Mouse (Mus musculus) embryonic stem cell, embryonic (primary cell): Measurements from ENCODE around the gene Cdt1.

ENCODE experiments used
- CTCF ChIA-PET, 4 experiments: fragments of 300-600 bp in 2 of 4; fragments of 350-600 bp in 2 of 4; sonication (Branson Sonifier 250); formaldehyde crosslinking; loops; one replicate each; lab custom pipeline; 2022; ENCODE audit warnings: inconsistent platforms in 2 of 4; lab: Charles Lee
- POLR2A ChIA-PET, 4 experiments: fragments of 300-600 bp in 2 of 4; fragments of 350-600 bp in 2 of 4; sonication (Branson Sonifier 250); formaldehyde crosslinking; loops; one replicate each; lab custom pipeline; 2022; ENCODE audit warnings: antibody characterized with exemption in 4 of 4, inconsistent platforms in 1 of 4; lab: Charles Lee

Cdt1 gene

GRCm38 (mm10) chr8:122574264-122574663, 6.4 kb downstream of the Cdt1 start:
- ChIA-PET POLR2A (interaction anchor here (0.6 to 18.6 kb wide), 55 partner anchors 7 to 723 kb away, joined by 3 to 397 read pairs (median 4); partner anchors contain the start of genes Cdt1 (in 2 of the 4), Galns (in 2 of the 4), Trappc2l (in 2 of the 4) and Ctu2 (in 1 of the 4)), CTCF (interaction anchor here in 2 of 4 experiments (0.6 to 1.0 kb wide), 4 partner anchors 9 to 52 kb away, joined by 3 to 8 read pairs (median 4); partner anchors contain the start of gene Piezo1 (in 1 of the 2))

- ChIA-PET CTCF (interaction anchor here in 3 of 4 experiments (0.6 to 1.6 kb wide), 7 partner anchors 10 to 458 kb away, joined by 3 to 8 read pairs (median 3); partner anchors contain the start of gene Piezo1 (in 1 of the 3)), POLR2A (interaction anchor here (0.5 to 18.6 kb wide), 58 partner anchors 7 to 723 kb away, joined by 3 to 397 read pairs (median 4); partner anchors contain the start of genes Galns (in 4 of the 4), Trappc2l (in 4 of the 4), Cdt1 (in 2 of the 4) and Ctu2 (in 1 of the 4))
Observed at GRCm38 (mm10) chr8:122574667-122575251, 6.9 kb downstream of the Cdt1 start.

DNA sequence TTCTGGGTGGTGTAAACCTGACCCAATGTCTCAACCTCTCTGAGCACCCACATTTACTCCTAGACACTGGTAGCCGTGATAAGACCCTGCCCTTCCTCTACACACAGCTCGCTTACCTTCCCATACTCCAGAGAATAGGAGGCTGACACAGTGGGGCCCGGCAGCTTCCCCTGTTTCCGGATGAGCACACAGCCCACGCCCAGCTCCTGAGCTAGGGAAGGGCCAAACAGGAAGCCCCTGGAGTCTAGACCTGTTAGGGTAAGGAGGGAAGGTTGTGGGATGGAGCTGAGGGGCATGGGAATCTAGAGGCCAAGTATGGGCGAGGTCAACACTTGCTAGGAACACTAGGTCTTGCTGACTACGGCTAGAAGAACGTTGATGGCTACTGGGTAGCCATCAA, 7.5 kb downstream of the Cdt1 start:
- CTCF ChIA-PET, result interaction anchor here in 3 of 4 experiments (0.6 to 1.6 kb wide), 6 partner anchors 10 to 458 kb away, joined by 3 to 8 read pairs (median 3); no protein-coding TSS in a partner anchor
- POLR2A ChIA-PET, result interaction anchor here (0.6 to 18.6 kb wide), 48 partner anchors 8 to 724 kb away, joined by 3 to 397 read pairs (median 4); partner anchors contain the start of genes Galns (in 4 of the 4), Trappc2l (in 4 of the 4), Cdt1 (in 3 of the 4) and Ctu2 (in 1 of the 4)

GRCm38 (mm10) chr8:122575735-122576647, 8.2 kb downstream of the Cdt1 start:
- CTCF ChIA-PET, result interaction anchor here in 1 of 4 experiments (1.6 kb wide), 1 partner anchor 19 kb away, joined by 3 read pairs; no protein-coding TSS in a partner anchor
- POLR2A ChIA-PET, result interaction anchor here (0.6 to 18.6 kb wide), 34 partner anchors 8 to 531 kb away, joined by 3 to 397 read pairs (median 6); partner anchors contain the start of genes Cdt1 (in 3 of the 4), Galns (in 2 of the 4), Trappc2l (in 2 of the 4) and Mvd (in 1 of the 4)

GRCm38 (mm10) chr8:122576648-122577022, 8.8 kb downstream of the Cdt1 start, which contains the start of gene Aprt:
Aprt (minus strand) TSS chr8:122576909.
- ChIA-PET CTCF (interaction anchor here in 1 of 4 experiments (0.6 kb wide), 1 partner anchor 54 kb away, joined by 3 read pairs; no protein-coding TSS in a partner anchor), POLR2A (interaction anchor here (0.6 to 18.6 kb wide), 25 partner anchors 8 to 1416 kb away, joined by 3 to 397 read pairs (median 4); partner anchors contain the start of genes Cdt1 (in 3 of the 4), Galns (in 2 of the 4), Piezo1 (in 1 of the 4) and Trappc2l (in 1 of the 4))

GRCm38 (mm10) chr8:122577116-122577515, 9.3 kb downstream of the Cdt1 start:
- ChIA-PET CTCF (interaction anchor here in 1 of 4 experiments (0.6 to 0.9 kb wide), 2 partner anchors 36 to 54 kb away, joined by 3 read pairs; no protein-coding TSS in a partner anchor), POLR2A (interaction anchor here (0.6 to 18.6 kb wide), 27 partner anchors 8 to 1416 kb away, joined by 3 to 397 read pairs (median 4); partner anchors contain the start of genes Cdt1 (in 3 of the 4), Galns (in 2 of the 4), Piezo1 (in 1 of the 4) and Trappc2l (in 1 of the 4))

DNA sequence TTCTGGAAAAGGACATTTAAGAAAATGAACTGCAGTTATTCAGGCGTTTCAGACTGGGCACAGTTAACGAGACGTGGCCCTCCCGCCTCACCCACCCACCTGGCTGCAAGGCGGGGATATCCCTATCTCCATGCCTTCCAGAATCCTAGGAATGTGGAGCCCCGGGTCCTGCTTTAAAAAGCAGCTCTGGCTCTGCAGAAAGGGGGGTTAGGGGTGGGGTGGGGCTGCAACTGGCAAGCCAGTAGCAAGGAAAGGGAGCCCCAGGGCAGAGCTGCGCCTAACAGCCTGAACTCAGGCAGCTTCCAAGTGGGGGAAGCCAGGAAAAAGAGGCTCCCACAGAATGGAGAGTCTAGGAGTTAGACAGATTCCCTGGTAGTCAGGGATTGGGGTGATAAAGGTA, 11.4 kb downstream of the Cdt1 start:
- ChIA-PET CTCF (interaction anchor here in 2 of 4 experiments (0.6 to 1.4 kb wide), 2 partner anchors 15 to 32 kb away, joined by 3 read pairs; partner anchors contain the start of genes Galns (in 1 of the 2) and Trappc2l (in 1 of the 2)), POLR2A (interaction anchor here (0.7 to 18.6 kb wide), 9 partner anchors 10 to 57 kb away, joined by 3 to 397 read pairs (median 8); partner anchors contain the start of genes Cdt1 (in 2 of the 4) and Piezo1 (in 2 of the 4))

- CTCF ChIA-PET, result interaction anchor here in 3 of 4 experiments (0.5 to 0.7 kb wide), 5 partner anchors 209 to 1116 kb away, joined by 3 to 9 read pairs (median 4); no protein-coding TSS in a partner anchor
- POLR2A ChIA-PET, result interaction anchor here (0.6 to 18.6 kb wide), 19 partner anchors 11 to 817 kb away, joined by 3 to 397 read pairs (median 4); partner anchors contain the start of genes Cdt1 (in 3 of the 4) and Piezo1 (in 1 of the 4)
Observed at GRCm38 (mm10) chr8:122580926-122581325, 13.1 kb downstream of the Cdt1 start.

GRCm38 (mm10) chr8:122584981-122585380, 17.2 kb downstream of the Cdt1 start:
- POLR2A ChIA-PET, result interaction anchor here in 3 of 4 experiments (0.8 to 7.7 kb wide), 8 partner anchors 9 to 60 kb away, joined by 3 to 92 read pairs (median 6); partner anchors contain the start of genes Aprt (in 1 of the 3), Cdt1 (in 1 of the 3), Galns (in 1 of the 3) and Trappc2l (in 1 of the 3)
- CTCF ChIA-PET, result interaction anchor here in 3 of 4 experiments (0.7 to 1.1 kb wide), 4 partner anchors 18 to 69 kb away, joined by 3 read pairs; partner anchors contain the start of gene Piezo1 (in 1 of the 3)

- POLR2A ChIA-PET, result interaction anchor here in 3 of 4 experiments (0.7 to 7.7 kb wide), 11 partner anchors 9 to 60 kb away, joined by 3 to 92 read pairs (median 4); partner anchors contain the start of genes Cdt1 (in 2 of the 3), Galns (in 2 of the 3), Trappc2l (in 2 of the 3) and Aprt (in 1 of the 3)
- CTCF ChIA-PET, result interaction anchor here in 3 of 4 experiments (0.7 to 1.1 kb wide), 3 partner anchors 18 to 68 kb away, joined by 3 read pairs; partner anchors contain the start of gene Piezo1 (in 1 of the 3)
Observed at GRCm38 (mm10) chr8:122585411-122585891, 17.6 kb downstream of the Cdt1 start.

- ChIA-PET CTCF (interaction anchor here in 2 of 4 experiments (0.6 to 1.1 kb wide), 5 partner anchors 19 to 753 kb away, joined by 3 to 4 read pairs (median 3); partner anchors contain the start of gene Piezo1 (in 1 of the 2)), POLR2A (interaction anchor here in 3 of 4 experiments (0.7 to 7.7 kb wide), 14 partner anchors 8 to 143 kb away, joined by 3 to 92 read pairs (median 4); partner anchors contain the start of genes Cdt1 (in 2 of the 3), Galns (in 2 of the 3), Trappc2l (in 2 of the 3) and Aprt (in 1 of the 3))
Observed at GRCm38 (mm10) chr8:122586171-122586570, 18.4 kb downstream of the Cdt1 start.

DNA sequence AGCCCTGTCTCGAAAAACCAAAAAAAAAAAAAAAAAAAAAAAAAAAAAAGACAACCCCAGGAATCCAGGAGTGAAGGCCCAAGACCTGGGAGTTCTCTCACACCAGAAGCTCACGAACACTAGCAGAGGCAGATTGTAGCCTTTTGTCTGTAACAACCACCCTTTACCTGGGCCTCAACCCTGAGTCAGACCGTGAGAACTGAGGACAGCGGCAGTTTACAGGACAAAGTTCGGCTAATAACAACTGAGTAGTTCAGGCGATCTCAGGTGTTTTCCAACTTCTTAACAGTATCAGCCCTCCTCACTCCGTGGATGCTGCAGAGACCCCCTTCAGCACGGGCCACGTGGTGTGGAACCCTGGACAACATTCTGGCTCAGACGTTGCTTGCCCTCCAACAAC, 18.9 kb downstream of the Cdt1 start:
- ChIA-PET CTCF (interaction anchor here in 3 of 4 experiments (0.6 to 1.1 kb wide), 4 partner anchors 18 to 1640 kb away, joined by 3 to 6 read pairs (median 4); no protein-coding TSS in a partner anchor), POLR2A (interaction anchor here in 3 of 4 experiments (0.7 to 4.3 kb wide), 9 partner anchors 9 to 646 kb away, joined by 3 to 27 read pairs (median 4); partner anchors contain the start of genes Galns (in 2 of the 3), Trappc2l (in 2 of the 3) and Aprt (in 1 of the 3))

GRCm38 (mm10) chr8:122593240-122593639, 25.4 kb downstream of the Cdt1 start:
- ChIA-PET POLR2A (interaction anchor here in 2 of 4 experiments (0.9 to 3.0 kb wide), 4 partner anchors 10 to 18 kb away, joined by 4 to 11 read pairs (median 8); partner anchors contain the start of gene Aprt (in 1 of the 2)), CTCF (interaction anchor here in 2 of 4 experiments (0.5 to 1.0 kb wide), 2 partner anchors 58 to 298 kb away, joined by 3 to 4 read pairs; no protein-coding TSS in a partner anchor)

- ChIA-PET POLR2A (interaction anchor here in 2 of 4 experiments (0.5 to 3.0 kb wide), 8 partner anchors 8 to 393 kb away, joined by 3 to 11 read pairs (median 5); partner anchors contain the start of gene Aprt (in 1 of the 2)), CTCF (interaction anchor here in 3 of 4 experiments (0.5 to 1.0 kb wide), 4 partner anchors 14 to 1757 kb away, joined by 3 to 4 read pairs (median 3); no protein-coding TSS in a partner anchor)
Observed at GRCm38 (mm10) chr8:122593783-122594507, 26.1 kb downstream of the Cdt1 start.

- ChIA-PET POLR2A (interaction anchor here in 1 of 4 experiments (1.1 kb wide), 1 partner anchor 15 kb away, joined by 3 read pairs; the partner anchor contains the start of gene Galns), CTCF (no interaction called here)
Observed at GRCm38 (mm10) chr8:122596031-122596430, 28.2 kb downstream of the Cdt1 start.
